ENCODE assay signal across 9 mouse cellular contexts in the genomic region with DNA sequence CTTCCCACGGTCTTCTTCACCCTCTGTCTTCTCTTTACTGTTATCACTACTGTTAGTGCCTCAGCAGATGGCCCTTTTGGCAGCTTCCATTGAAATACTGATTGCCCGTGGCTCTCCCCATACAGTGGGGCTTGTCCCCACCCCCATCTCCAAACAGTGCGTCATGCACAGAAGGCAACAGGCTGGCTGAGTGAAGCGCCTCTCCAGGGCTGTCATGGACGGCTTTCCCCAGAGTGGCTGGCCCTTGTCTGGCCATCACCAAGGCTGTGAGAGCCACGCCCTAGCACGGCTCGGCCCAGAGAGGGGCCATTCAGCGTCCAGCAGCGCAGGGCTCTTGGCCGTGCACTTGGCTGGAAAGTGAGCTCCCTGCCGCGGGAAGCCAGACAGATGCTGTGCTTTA.
A peak's percentile ranks its signal among the peaks of the same experiment; 100 is the strongest.
DNase-seq lines count a peak whose midpoint lies in the region; ATAC-seq lines count a peak whose summit lies in the region.
"Had no signal": no experiment of that assay in that cellular context is flagged by ENCODE, and none has a peak within 500 bp of the region (broad histone marks: within the 10 kb centered on the region; RNA-seq: fewer than 3 reads in every experiment).

No protein-coding gene starts in this region.

- H3K27ac ChIP-seq in heart, embryonic 16.5 days (ENCODE audit: low read length) = peak overlapping the region; percentile 41
- H3K27ac ChIP-seq in midbrain, embryonic 12.5 days (replicated peaks) = 0 out of 2 replicates have a peak overlapping the region, but pooled peaks have one; percentile 8
- H3K27ac ChIP-seq: embryonic facial prominence, embryonic 12.5 days had no signal

- DNase-seq in left cerebral cortex, postnatal 4 days = peak; percentile 72
- no peak for DNase-seq in left cerebral cortex, postnatal 36 days (ENCODE audit: low spot score in 2 of 2)
- peak; percentile 46 to 72 for DNase-seq in layer of hippocampus, postnatal 14 days (ENCODE audit: low spot score in 2 of 2)
- DNase-seq in natural killer cell, adult 2 months (ENCODE audit: low spot score in 2 of 2) = no peak
- no peak for DNase-seq in thymus, postnatal 4 days
- no peak for DNase-seq in cerebellum, adult 8-10 months

- H3K4me1 ChIP-seq in heart, embryonic 16.5 days (ENCODE audit: control insufficient read depth, insufficient read depth, low read length) = peaks cover 40% of the 10 kb centered on the region
- peaks cover 30% of the 10 kb centered on the region for H3K4me1 ChIP-seq in midbrain, embryonic 12.5 days

- intact Hi-C loops in left cerebral cortex, postnatal 4 days (cut with DNase I) = no loop called here
- intact Hi-C loops in left cerebral cortex, postnatal 36 days (cut with DNase I) = no loop called here

- no peaks in the 10 kb centered on the region for H3K27me3 ChIP-seq in heart, embryonic 16.5 days (ENCODE audit: control insufficient read depth, insufficient read depth, low read length)
- peaks cover 98% of the 10 kb centered on the region for H3K27me3 ChIP-seq in midbrain, embryonic 12.5 days

- H3K36me3 ChIP-seq in heart, embryonic 16.5 days (ENCODE audit: control insufficient read depth, insufficient read depth) = peaks cover 27% of the 10 kb centered on the region
- no peaks in the 10 kb centered on the region for H3K36me3 ChIP-seq in midbrain, embryonic 12.5 days

- H3K4me2 ChIP-seq in heart, embryonic 16.5 days (ENCODE audit: low read depth, low read length) = peak overlapping the region; percentile 9; the same call in 1 of the 2 replicates
- H3K4me2 ChIP-seq in midbrain, embryonic 12.5 days (replicated peaks) = no peak overlapping the region
- H3K4me2 ChIP-seq: embryonic facial prominence, embryonic 12.5 days had no signal

- H3K4me3 ChIP-seq in heart, embryonic 16.5 days (ENCODE audit: low read length) = no peak overlapping the region
- H3K4me3 ChIP-seq in midbrain, embryonic 12.5 days = no peak overlapping the region
- H3K4me3 ChIP-seq: embryonic facial prominence, embryonic 12.5 days had no signal

- 24% methylated on average over 13 of the region's 13 CpGs for WGBS in heart, embryonic 16.5 days
- WGBS in midbrain, embryonic 12.5 days = 53% methylated on average over 13 of the region's 13 CpGs

- peak overlapping the region; percentile 57 for H3K9ac ChIP-seq in heart, embryonic 16.5 days (ENCODE audit: low read length)
- no peak overlapping the region for H3K9ac ChIP-seq in midbrain, embryonic 12.5 days (replicated peaks)
- H3K9ac ChIP-seq: embryonic facial prominence, embryonic 12.5 days had no signal

- peak; percentile 39 for ATAC-seq in heart, embryonic 16.5 days (replicated peaks; ENCODE audit: extremely low read depth, insufficient read depth, low FRiP score)
- peak; percentile 31; the same call in 1 of the 2 replicates for ATAC-seq in midbrain, embryonic 12.5 days (ENCODE audit: low FRiP score, low read depth)

- H3K9me3 ChIP-seq in heart, embryonic 16.5 days (replicated peaks; ENCODE audit: control insufficient read depth, low read length) = no peaks in the 10 kb centered on the region
- no peaks in the 10 kb centered on the region for H3K9me3 ChIP-seq in midbrain, embryonic 12.5 days
- H3K9me3 ChIP-seq: embryonic facial prominence, embryonic 12.5 days had no signal

Comparison
In these comparisons a context has a peak if more than half of its experiments do, and no peak if none do; other contexts are left out.
1. DNase-seq: peak in left cerebral cortex, postnatal 4 days (single experiment) and layer of hippocampus, postnatal 14 days (2 of 2); none in left cerebral cortex, postnatal 36 days (0 of 2), natural killer cell, adult 2 months (0 of 2), thymus, postnatal 4 days (single experiment) and cerebellum, adult 8-10 months (single experiment).